19 mouse cellular contexts compared by ENCODE assay signal in the genomic region with DNA sequence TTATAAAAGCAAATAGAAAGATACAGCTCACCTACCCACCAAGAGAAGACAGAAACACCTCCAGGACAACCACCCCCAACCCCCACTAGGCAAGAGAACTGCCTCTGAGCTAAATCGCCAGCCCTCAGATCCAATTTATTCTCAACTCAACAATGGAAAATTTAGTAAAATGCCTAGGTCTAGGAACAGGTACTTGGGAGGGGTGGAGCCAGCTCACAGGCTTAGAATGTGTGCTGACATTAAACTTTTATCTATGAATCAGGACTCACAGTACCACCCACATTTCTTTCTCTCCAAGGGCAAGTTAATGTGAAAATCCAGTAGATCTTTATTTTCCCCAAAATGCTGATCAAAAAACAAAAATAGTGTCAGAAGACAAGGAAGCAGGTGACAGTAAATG.
A peak's percentile ranks its signal among the peaks of the same experiment; 100 is the strongest.
DNase-seq lines count a peak whose midpoint lies in the region; ATAC-seq lines count a peak whose summit lies in the region.
"Had no signal": no experiment of that assay in that cellular context is flagged by ENCODE, and none has a peak within 500 bp of the region (broad histone marks: within the 10 kb centered on the region; RNA-seq: fewer than 3 reads in every experiment).

No protein-coding gene starts in this region.

- no peak overlapping the region for H3K9ac ChIP-seq in lung, embryonic 15.5 days
- H3K9ac ChIP-seq in limb, embryonic 13.5 days, result no peak overlapping the region
- H3K9ac ChIP-seq in intestine, embryonic 16.5 days (ENCODE audit: low read depth, low read length), result no peak overlapping the region
- H3K9ac ChIP-seq: hindbrain, embryonic 15.5 days; intestine, embryonic 15.5 days; liver, embryonic 13.5 days; midbrain, embryonic 13.5 days; neural tube, embryonic 13.5 days had no signal

- ATAC-seq in lung, embryonic 15.5 days (ENCODE audit: borderline replicate concordance, extremely low read depth, low FRiP score, low TSS enrichment), result no peak
- ATAC-seq in limb, embryonic 13.5 days (ENCODE audit: low FRiP score, low read depth), result no peak
- ATAC-seq in intestine, embryonic 16.5 days, result no peak
- ATAC-seq: intestine, embryonic 15.5 days had no signal

- DNase-seq in kidney, adult 11 months, result peak; percentile 40
- DNase-seq in kidney, adult 8-10 months, result no peak
- no peak for DNase-seq in lung, adult 18-20 months
- DNase-seq: adrenal gland, postnatal 36 days; B cell, adult 2 months; cerebellum, adult 18-20 months; heart, postnatal 4 days; liver, embryonic 13.5 days; thymus, postnatal 36 days had no signal

- H3K4me2 ChIP-seq in lung, embryonic 15.5 days, result no peak overlapping the region
- H3K4me2 ChIP-seq in limb, embryonic 13.5 days (replicated peaks), result 0 out of 2 replicates have a peak overlapping the region, but pooled peaks have one; percentile 27
- H3K4me2 ChIP-seq in intestine, embryonic 16.5 days (ENCODE audit: low read depth, low read length), result no peak overlapping the region
- H3K4me2 ChIP-seq: hindbrain, embryonic 15.5 days; intestine, embryonic 15.5 days; liver, embryonic 13.5 days; midbrain, embryonic 13.5 days; neural tube, embryonic 13.5 days had no signal

- peak overlapping the region; percentile 56 for H3K27ac ChIP-seq in lung, embryonic 15.5 days
- H3K27ac ChIP-seq in brown adipose tissue, adult 24 weeks (replicated peaks; ENCODE audit: low read depth, low read length), result peak overlapping the region; percentile 54
- peak overlapping the region; percentile 48 for H3K27ac ChIP-seq in limb, embryonic 13.5 days
- H3K27ac ChIP-seq in intestine, embryonic 16.5 days (ENCODE audit: low read length), result no peak overlapping the region
- H3K27ac ChIP-seq: hindbrain, embryonic 15.5 days; intestine, embryonic 15.5 days; layer of hippocampus, adult 2 months; liver, embryonic 13.5 days; midbrain, embryonic 13.5 days; neural tube, embryonic 13.5 days had no signal

- peaks cover 33% of the 10 kb centered on the region for H3K4me1 ChIP-seq in lung, embryonic 15.5 days
- H3K4me1 ChIP-seq in brown adipose tissue, adult 24 weeks (ENCODE audit: control insufficient read depth, insufficient read depth, insufficient read length, low read length), result no peaks in the 10 kb centered on the region
- peaks cover 47% of the 10 kb centered on the region for H3K4me1 ChIP-seq in limb, embryonic 13.5 days
- peaks cover 9% of the 10 kb centered on the region; the same call in 1 of the 2 replicates for H3K4me1 ChIP-seq in intestine, embryonic 16.5 days (ENCODE audit: control insufficient read depth, insufficient read depth, low read length)
- H3K4me1 ChIP-seq: liver, embryonic 13.5 days had no signal

- H3K27me3 ChIP-seq in lung, embryonic 15.5 days, result no peaks in the 10 kb centered on the region
- no peaks in the 10 kb centered on the region for H3K27me3 ChIP-seq in limb, embryonic 13.5 days
- H3K27me3 ChIP-seq in intestine, embryonic 16.5 days (replicated peaks; ENCODE audit: control insufficient read depth, insufficient read depth, low read length), result peaks cover 21% of the 10 kb centered on the region; the same call in 1 of the 2 replicates
- H3K27me3 ChIP-seq: heart, embryonic 13.5 days had no signal

- no peaks in the 10 kb centered on the region for H3K36me3 ChIP-seq in lung, embryonic 15.5 days
- H3K36me3 ChIP-seq in limb, embryonic 13.5 days, result no peaks in the 10 kb centered on the region
- no peaks in the 10 kb centered on the region for H3K36me3 ChIP-seq in intestine, embryonic 16.5 days (ENCODE audit: control insufficient read depth, insufficient read depth, low read length)
- H3K36me3 ChIP-seq: heart, embryonic 13.5 days; hindbrain, embryonic 15.5 days; intestine, embryonic 15.5 days; liver, embryonic 13.5 days; midbrain, embryonic 13.5 days; neural tube, embryonic 13.5 days had no signal

- H3K9me3 ChIP-seq in lung, embryonic 15.5 days, result no peaks in the 10 kb centered on the region
- no peaks in the 10 kb centered on the region for H3K9me3 ChIP-seq in limb, embryonic 13.5 days
- no peaks in the 10 kb centered on the region for H3K9me3 ChIP-seq in intestine, embryonic 16.5 days (ENCODE audit: control insufficient read depth, low read length)
- H3K9me3 ChIP-seq: heart, embryonic 13.5 days; hindbrain, embryonic 15.5 days; intestine, embryonic 15.5 days; liver, embryonic 13.5 days; midbrain, embryonic 13.5 days; neural tube, embryonic 13.5 days had no signal

- no peak overlapping the region for H3K4me3 ChIP-seq in lung, embryonic 15.5 days
- no peak overlapping the region for H3K4me3 ChIP-seq in brown adipose tissue, adult 24 weeks (ENCODE audit: insufficient read depth, low read depth, low read length)
- H3K4me3 ChIP-seq in limb, embryonic 13.5 days, result no peak overlapping the region
- no peak overlapping the region for H3K4me3 ChIP-seq in intestine, embryonic 16.5 days (ENCODE audit: low read length)
- H3K4me3 ChIP-seq: hindbrain, embryonic 15.5 days; intestine, embryonic 15.5 days; layer of hippocampus, adult 2 months; liver, embryonic 13.5 days; midbrain, embryonic 13.5 days; neural tube, embryonic 13.5 days had no signal

- 65% methylated on average over 1 of the region's 1 CpGs for WGBS in lung, embryonic 15.5 days
- 31% methylated on average over 1 of the region's 1 CpGs for WGBS in limb, embryonic 13.5 days
- WGBS in intestine, embryonic 16.5 days, result 68% methylated on average over 1 of the region's 1 CpGs
